Mouse (Mus musculus): Measurements from ENCODE around the gene Filip1. TPM values are rescaled to one million over a fixed set of nuclear protein-coding genes. Genes with fewer than 3 reads are reported as not detected.

The Filip1 gene
- total RNA-seq, 2 experiments from 2014 or later = not detected

- no peak for ATAC-seq (replicated peaks; ENCODE audit: low FRiP score, poor library complexity, severe bottlenecking)
Measured at GRCm38 (mm10) chr9:79989061-79989460, 23.6 kb downstream of the Filip1 start.

- no peak for ATAC-seq (replicated peaks; ENCODE audit: low FRiP score, poor library complexity, severe bottlenecking)
Measured at GRCm38 (mm10) chr9:79983244-79983643, 29.4 kb downstream of the Filip1 start.

- ATAC-seq (replicated peaks; ENCODE audit: low FRiP score, poor library complexity, severe bottlenecking) = no peak
Measured at GRCm38 (mm10) chr9:79979274-79979673, 33.4 kb downstream of the Filip1 start.

DNA sequence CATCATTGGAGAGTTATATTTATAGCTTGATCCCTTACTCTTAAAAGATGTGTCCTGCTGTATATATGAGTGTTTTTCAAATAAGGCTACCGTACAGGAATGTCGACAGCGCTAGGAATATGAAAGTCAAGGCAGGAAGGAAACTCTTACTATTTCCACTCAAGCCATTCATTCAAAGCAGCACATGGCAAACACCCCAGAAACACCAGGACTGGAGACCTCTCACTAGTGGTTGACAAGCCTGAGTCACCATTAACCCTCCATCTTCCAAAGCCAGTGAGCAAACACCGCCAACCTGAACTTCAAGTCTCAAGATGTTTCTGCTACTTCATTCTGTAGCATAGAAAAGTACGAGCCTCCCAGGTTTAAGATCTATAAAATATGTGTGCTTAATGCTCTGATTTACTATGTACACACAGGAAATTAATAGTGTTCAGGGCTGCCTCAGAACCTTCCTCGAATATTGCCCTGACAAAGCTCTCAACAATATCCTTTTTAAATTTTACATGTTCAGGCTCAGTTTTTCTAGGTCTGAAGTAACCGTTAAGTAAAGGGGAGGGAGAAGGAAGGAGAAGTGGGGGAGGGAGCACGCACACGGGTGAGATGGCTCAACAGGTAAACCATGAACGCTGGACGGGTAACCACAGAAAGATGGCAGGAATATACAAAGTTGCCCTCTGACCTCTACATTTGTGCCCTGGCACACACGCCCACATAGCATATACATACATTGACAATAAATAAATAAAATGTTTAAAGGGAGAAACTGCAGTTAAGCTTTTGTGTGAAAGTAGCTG lies 34.2 kb downstream of the Filip1 start:
- no peak for ATAC-seq (replicated peaks; ENCODE audit: low FRiP score, poor library complexity, severe bottlenecking)

- ATAC-seq (replicated peaks; ENCODE audit: low FRiP score, poor library complexity, severe bottlenecking) = no peak
Measured at GRCm38 (mm10) chr9:79977549-79977971, 35.1 kb downstream of the Filip1 start.

DNA sequence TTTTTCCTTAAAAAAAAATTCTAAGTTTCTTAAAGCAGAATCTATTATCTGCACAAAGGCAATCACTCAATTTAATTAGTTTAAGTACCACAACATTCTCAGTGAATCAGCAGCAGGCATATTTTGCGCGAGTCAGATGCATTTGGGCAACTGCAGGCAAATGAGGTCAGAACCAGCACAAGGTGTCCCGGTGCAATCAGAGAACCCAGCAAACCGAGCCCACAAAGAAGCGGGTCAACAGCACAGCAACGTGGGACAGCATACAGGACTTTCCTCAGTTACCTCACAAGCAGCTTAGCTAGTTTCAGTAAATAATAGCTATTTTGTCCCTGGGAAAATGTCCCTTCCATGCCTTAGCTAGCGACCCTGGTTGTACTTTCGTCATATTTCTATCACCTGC lies 35.9 kb downstream of the Filip1 start:
- ATAC-seq (replicated peaks; ENCODE audit: low FRiP score, poor library complexity, severe bottlenecking) = no peak

DNA sequence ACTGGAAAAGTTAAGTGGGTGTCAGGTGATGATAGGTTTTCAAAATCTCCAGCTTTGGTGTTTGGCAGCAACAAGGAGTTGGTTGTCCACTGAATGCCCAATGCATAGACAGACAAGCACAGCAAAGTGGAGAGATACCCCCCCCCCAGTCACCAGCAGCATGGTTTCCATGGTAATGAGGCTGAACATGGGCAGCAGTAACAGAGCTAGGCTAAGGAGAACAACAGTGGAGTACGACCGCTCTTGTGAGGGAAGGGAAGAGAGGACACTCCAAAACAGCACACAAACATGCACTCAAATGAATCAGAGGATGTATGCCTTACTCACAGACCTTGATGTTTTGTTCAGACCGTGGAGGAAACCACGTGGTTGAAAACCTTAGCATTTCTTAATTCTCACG lies 37.5 kb downstream of the Filip1 start:
- ATAC-seq (replicated peaks; ENCODE audit: low FRiP score, poor library complexity, severe bottlenecking) = no peak

DNA sequence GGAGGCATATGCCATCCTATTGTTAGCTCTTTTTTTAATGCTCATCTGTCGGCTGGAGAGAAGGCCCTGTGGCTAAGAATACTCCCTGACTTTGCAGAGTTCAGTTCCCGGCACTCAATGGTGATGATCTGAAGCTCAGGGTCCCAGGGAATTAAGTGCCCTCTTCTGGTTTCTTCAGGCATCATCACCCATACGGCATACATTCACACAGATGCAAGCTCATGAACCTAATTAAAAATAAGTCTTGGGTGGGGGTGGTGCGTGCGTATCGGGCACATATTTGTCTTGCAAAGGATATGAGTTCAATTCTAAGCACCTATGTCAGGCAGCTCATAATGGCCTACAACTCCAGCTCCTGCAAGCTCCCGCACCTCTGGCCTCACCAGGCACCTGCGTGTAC lies 39.1 kb downstream of the Filip1 start:
- no peak for ATAC-seq (replicated peaks; ENCODE audit: low FRiP score, poor library complexity, severe bottlenecking)

- ATAC-seq (replicated peaks; ENCODE audit: low FRiP score, poor library complexity, severe bottlenecking) = no peak
Measured at GRCm38 (mm10) chr9:79972705-79973104, 39.9 kb downstream of the Filip1 start.

GRCm38 (mm10) chr9:79971619-79972018 lies 41.0 kb downstream of the Filip1 start:
- ATAC-seq (replicated peaks; ENCODE audit: low FRiP score, poor library complexity, severe bottlenecking) = no peak

DNA sequence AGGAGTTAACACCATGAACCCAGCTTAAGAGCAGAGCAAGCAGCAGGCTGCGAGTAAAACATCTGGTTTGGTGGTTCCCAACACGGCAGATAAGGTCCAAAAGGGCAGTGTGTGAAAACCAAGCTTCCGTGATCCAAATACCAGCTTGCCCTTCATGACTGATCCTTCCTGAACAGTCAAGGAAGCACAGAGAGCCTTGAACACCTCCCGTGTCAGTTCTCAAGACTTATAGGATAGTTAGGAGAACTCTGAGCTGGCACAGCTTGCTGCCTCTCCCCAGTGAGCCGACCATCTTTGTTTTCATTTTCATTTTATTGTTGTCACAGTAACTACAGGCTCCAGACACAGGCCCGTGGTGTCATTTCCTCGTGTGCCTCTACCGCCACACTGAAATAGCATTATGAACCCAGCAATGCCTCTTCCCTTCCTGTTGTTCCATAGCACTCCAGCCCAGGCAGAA lies 42.0 kb downstream of the Filip1 start:
- no peak for ATAC-seq (replicated peaks; ENCODE audit: low FRiP score, poor library complexity, severe bottlenecking)

GRCm38 (mm10) chr9:79969544-79969943 lies 43.1 kb downstream of the Filip1 start:
- no peak for ATAC-seq (replicated peaks; ENCODE audit: low FRiP score, poor library complexity, severe bottlenecking)

DNA sequence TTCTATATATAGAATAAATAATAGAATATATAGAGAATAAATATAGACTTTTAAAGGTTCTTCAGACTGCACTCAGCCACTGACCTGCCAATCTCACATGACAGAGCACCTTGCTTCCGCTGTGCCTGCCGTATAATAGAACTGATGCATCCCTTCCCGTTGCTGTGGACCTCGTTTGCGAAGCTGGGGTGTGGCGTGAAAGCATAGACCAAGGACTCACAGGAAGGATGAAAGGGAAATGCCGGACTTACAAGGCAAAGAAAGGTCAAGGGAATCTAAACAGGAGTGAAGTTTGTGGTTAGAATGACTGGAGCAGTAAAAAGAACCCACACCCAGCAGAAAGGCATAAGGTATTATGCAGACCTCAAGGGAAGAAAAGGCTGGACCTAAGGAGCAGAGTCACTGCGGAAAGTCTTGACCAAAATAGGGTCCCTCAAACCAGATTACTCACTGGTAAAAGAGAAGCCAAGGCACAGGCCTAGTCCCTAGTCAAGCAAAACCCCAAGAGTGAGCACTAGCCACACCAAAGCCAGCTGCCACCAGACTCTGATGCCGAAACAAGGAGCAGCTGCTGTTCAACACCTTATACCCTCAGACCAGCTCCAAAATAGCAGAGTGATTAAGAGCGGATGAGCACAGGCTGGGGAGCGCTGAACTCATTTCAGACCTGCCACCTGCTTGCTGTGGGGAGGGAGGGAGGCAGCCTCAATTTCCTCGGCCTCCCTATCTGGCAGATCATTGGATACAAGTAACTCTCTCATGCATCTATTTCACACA lies 45.8 kb downstream of the Filip1 start:
- ATAC-seq (replicated peaks; ENCODE audit: low FRiP score, poor library complexity, severe bottlenecking) = no peak

- ATAC-seq (replicated peaks; ENCODE audit: low FRiP score, poor library complexity, severe bottlenecking) = no peak
Measured at GRCm38 (mm10) chr9:79965600-79966392, 46.9 kb downstream of the Filip1 start.

- no peak for ATAC-seq (replicated peaks; ENCODE audit: low FRiP score, poor library complexity, severe bottlenecking)
Measured at GRCm38 (mm10) chr9:79965003-79965402, 47.6 kb downstream of the Filip1 start.

DNA sequence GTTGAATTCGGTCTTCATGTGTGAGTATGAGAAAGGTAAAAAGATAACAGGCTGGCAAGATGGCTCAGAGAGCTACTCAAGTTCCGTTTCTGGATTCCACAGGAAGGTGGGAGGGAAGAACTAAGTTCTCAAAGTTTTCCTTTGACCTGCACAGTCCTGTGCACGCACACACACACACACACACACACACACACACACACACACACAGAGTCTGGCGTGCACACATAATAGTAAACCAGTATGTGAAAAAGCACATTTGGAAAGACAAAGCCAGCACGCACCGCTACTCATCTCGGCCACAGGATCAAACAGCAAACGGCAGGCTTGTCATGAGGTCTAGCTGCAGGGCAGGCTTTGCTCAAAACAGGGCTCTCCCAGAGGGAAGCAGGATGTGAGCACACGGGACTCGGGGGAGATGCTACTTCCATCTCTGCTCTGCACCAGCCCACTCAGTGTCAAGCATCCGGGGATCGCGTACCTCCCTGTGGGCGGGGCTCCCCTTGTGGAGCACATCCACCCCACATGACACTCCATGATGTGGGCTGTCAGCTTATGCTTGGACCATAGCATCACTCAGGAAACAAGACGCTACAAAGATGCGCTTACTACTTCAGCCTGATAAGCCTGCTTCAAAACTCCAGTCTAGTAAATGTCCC lies 50.9 kb downstream of the Filip1 start:
- no peak for ATAC-seq (replicated peaks; ENCODE audit: low FRiP score, poor library complexity, severe bottlenecking)

DNA sequence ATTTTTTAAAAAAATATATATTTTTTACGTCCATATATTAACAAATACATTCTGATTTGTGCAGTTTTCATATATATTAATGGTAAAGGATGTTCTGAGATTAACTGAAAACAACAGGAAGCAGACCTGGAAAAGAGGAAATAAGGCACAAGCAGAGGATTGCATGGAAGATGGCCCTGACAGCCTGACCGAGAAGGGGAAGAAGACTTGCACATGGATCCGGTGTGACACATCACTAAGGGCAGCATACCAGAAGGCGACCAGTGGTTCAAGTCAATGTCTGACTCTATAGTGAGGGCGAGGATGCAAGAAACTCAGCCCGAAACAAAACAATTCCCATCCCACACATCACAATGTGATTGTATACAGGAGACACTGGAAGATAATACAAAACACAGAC lies 52.2 kb downstream of the Filip1 start:
- ATAC-seq (replicated peaks; ENCODE audit: low FRiP score, poor library complexity, severe bottlenecking) = no peak

GRCm38 (mm10) chr9:79958395-79958794 lies 54.3 kb downstream of the Filip1 start:
- ATAC-seq (replicated peaks; ENCODE audit: low FRiP score, poor library complexity, severe bottlenecking) = no peak

DNA sequence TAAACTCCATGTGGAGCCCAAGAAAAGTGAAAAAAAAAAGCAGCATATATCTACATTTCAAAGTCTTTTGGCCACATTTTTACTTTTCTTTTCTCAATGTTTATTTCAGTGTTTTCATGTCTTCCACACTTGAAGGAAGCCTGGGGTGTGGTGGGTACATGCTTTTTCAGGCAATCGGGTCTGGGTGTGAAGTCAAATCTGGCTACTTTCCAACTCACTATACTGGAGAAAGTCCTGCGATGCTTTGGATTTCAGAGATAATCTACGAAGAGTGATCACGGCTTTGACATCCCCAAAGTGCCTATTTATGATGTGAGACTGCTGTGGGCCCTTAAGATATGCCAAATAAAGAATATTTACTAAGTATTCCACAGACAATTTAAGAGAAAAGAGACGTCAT lies 57.7 kb downstream of the Filip1 start:
- no peak for ATAC-seq (replicated peaks; ENCODE audit: low FRiP score, poor library complexity, severe bottlenecking)

DNA sequence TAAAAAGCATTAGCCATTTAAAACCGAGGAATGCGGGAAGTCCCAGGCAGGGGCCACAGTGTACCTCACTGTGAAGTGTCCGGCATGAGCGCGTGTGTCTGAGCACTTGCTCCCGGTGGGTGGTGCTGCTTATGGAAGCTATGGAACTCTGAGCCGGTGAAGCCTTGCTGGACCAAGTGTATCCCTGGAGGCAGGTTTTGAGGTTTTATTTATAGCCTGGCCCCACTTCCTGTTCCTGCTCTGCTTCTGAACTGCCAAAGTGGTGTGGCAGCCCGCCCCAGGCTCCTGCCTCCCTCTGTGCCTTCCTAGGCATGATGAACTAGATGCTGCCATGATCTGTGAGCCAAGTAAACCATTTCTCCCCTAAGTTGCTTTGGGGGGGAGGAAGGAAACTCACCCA lies 60.7 kb downstream of the Filip1 start:
- no peak for ATAC-seq (replicated peaks; ENCODE audit: low FRiP score, poor library complexity, severe bottlenecking)
